Mouse (Mus musculus) heart, postnatal 25 days (tissue): ENCODE data around the gene Akap4. TPM values are rescaled to one million over a fixed set of nuclear protein-coding genes. Genes with fewer than 3 reads are reported as not detected.

Experiments
- DNase-seq: peaks from one replicate; pipeline ENCODE4 v3.0.0; 2022; ENCODE audit warnings: low spot score
- intact Hi-C: fragments of 180-260 bp; cut with DNase I; formaldehyde crosslinking; loops from one replicate; pipeline ENCODE4 v1.15.1; 2025
- total RNA-seq, 2 experiments: library from RNA; stranded (reverse); gene quantifications; 2 replicates each; pipeline ENCODE4 v1.2.3; 2021

Akap4 gene
- total RNA-seq = not detected

DNA sequence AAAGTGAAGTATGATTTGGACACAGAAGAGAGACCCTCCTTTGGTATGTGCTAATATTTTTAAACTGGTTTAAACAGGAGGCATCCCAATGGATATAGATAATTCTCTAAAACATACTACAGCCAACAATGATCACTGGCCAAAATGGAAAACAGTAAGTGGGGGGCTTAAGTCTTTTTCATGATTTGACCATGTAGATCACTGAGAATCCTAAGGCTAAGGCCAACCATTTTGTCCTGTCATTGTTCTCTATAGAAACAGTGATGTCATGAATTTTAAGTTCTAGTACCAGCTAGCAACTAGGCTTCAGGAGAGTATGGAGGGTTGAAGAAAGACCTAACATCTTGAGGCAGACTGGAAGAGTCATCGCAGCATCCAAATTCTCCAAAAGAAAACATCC, at the start of gene Akap4:
Gene Akap4, plus strand, starts transcription at position 301 of the 400 bp plus-strand sequence.
- intact Hi-C loops = no loop called here
- no peak for DNase-seq

DNA sequence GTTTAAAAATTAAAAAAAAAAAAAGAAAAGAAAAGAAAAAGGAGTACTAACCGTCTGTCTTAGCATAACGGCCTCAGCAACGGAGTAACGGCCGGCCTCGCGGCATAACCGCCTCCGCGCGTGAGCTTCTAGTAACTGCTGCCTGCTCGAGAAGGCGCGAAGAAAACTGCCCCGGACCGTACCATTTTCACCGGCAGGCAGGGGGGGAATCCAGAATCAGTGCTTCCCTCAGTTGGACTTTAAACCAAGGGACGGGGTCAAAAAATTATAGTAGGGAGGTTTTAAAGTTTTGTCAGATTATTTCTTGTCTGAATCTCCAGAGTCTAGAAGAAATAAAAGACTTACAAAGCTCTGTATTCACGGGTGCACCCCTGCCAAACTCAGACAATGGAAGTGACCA, 25.8 kb upstream of the Akap4 start, which contains the start of gene Ccnb3:
Gene Ccnb3, minus strand, starts transcription at position 101 of the 400 bp plus-strand sequence.
- intact Hi-C loops = no loop called here
- DNase-seq = no peak

DNA sequence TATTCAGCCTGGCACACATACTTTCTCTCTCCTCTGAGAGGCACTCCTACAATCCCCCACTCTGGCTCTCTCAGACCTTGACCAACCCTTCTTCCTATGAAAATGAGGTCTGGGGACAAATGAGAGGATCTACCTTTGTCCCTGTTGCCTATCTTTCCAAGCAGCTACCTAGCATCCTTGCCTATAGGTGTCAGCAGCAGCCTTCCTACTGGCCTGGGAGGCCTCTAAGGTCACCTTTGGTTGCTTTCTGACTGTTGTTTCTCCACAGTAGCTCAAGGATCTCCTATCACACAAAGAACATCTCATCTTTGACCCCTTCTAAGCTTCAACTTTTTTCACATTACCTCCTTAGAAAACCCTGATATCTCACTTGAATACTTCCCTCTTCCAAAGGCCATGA, 10.3 kb upstream of the Akap4 start:
- intact Hi-C loops = no loop called here
- DNase-seq = no peak

DNA sequence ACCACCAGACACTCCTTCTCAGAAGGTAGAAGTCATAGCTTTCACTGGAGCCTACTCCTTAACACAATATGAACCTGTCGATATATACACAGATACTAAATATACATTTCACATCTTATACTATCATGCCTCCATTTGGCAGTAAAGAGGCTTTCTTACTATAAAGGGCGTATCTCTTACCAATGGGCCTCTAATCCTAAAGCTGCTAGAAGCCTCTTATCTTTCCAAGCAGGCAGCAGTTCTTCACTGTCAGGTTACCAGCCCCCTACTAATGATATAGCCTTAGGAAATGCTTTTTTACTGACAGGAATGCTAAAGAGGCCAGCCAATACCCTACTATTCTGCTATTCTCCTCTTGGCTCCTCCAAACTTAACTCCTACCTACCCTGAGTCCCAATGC, 9.7 kb upstream of the Akap4 start:
- DNase-seq = no peak
- intact Hi-C loops = no loop called here

DNA sequence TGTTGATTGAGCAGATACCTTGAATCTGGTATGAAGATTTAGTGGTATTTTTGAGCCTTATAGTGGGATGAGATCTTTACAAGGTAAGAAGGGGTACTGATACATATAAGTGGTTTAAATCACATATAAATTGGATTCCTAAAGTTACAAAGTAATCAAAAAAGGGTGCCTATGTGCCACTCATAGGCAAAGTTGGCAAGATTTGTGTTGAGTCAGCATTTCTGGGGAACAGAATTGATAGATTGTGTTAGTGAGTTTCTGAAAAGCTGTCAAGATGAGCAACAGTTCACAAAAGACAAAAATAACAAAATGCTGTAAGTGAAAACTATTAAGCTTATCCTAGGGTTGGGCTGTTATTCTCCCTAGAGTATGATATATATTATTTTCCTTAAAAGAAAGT, 3.2 kb upstream of the Akap4 start:
- intact Hi-C loops = no loop called here
- no peak for DNase-seq

DNA sequence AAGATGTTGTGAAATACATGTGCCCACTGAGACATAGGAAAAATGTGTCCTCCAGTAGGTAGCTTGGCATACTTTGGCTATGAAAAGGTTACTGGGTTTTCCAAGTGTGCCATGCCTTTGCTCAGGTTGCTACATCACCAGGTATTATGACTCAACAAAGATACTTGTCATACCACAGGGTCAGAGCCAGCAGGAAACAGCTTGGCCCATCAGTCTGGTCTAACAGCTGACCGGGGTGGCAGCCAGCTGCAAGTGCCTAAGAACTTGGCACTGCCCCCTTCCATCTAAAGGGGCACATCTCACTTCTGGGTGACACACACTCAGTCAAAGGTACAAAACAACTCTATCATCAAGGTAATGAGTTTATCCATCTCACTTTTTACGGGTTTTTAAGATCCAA, 683 bp downstream of the Akap4 start:
- DNase-seq = no peak
- intact Hi-C loops = no loop called here

DNA sequence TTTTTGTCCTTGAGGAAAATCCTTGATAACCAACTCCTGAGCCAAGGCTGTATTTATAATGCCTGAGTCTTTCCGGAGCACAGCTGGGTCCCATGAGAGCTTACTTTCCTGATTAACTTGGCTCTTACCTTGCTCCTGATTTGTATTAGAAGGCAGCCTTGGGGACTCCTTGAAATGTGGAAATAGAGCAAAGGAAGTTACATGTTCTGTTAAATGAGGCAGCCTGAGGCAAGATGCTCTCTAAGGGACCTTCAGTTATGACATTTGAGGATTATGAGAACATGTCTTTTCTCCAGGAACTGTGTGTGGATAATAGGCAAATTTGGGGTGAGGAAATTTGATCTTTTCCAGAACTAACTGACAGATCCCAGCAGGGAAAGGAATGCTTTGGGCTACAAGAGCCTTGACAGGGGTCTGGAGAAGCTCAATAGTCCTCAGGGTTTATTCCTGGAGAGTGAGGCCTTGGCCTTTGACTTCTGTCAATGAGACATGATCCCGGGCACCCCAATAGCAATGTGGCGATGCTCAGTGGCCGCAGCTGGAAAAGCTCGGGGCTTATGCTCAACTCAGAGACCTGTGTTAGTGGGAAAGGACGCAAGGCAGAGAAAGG, 12.6 kb downstream of the Akap4 start:
- DNase-seq = no peak
- intact Hi-C loops = no loop called here

DNA sequence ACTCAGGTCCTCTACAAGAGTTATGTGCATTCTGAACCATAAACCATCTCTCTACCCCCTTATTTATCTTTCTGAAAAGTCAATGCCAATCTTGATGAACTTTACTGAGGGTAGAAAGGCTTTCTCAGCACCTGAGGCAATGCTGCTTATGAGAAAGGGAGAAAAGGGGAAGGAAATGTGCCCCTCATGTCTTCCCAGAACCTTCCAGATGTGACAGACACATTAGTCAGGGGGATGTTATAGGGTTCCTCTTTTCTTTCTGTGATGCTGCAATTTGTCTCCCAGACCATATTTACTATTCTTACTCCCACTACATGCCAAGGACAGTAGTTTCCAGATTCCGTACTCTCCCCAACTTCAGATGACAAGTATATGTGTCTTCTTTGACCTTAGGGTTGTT, 18.6 kb downstream of the Akap4 start:
- no peak for DNase-seq

DNA sequence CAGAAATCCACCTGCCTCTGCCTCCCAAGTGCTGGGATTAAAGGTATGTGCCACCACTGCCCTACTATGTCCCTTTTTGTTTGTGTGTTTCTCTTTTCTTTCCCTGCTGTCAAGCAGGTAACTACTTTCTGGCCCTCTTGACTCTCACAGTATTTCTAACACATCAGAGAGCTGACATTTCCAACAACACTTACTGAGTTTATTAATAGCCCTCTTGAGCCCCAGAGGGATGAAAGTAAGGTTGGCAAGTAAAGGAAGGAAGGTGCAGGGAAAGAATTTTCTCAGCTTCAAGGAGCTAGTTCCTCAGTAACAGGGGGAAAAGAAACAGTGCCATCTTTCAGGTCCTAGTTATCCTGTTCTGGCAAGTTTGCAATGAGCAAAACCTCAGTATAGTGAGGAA, 23.0 kb downstream of the Akap4 start:
- intact Hi-C loops = no loop called here
- DNase-seq = no peak

More for the DNA sequence above, 18.6 kb downstream of the Akap4 start:
- intact Hi-C loops = no loop called here

DNA sequence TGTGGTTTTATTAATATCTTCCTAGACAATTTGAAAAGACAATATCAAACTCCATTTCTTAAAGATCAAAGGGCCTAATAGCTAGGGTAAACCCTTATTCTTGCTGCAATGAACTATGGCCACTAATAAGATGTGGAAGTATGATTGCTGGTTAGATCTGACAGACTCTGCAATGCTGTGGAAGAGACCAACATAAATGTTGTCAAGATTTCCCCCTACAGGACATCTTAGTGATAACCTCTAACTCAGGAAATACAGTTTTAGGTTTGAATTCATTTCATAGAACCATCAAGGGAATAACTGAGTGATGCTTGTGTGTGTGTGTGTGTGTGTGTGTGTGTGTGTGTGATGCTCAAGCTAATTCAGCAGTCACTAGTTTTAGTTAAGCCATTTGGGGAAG, 35.0 kb downstream of the Akap4 start:
- no peak for DNase-seq
- intact Hi-C loops = no loop called here

DNA sequence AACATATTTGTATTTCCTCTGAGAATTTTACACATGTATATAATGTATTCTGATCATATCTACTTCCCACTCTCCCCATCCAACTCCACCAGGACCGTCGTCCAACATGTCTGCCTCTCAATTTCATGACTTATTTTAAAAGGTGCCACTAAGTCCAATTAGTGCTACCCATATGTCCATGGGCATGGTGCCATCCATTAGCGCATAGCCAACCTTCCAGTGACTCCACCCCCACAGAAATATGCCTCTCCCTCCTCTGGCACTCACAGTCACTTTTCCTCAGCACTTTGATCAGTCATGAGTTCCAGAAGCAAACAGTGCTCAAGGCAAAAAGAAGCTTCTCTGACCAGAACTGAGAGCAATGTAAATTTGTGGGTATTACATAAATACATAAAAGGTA, 47.6 kb downstream of the Akap4 start:
- no peak for DNase-seq
- intact Hi-C loops = no loop called here

DNA sequence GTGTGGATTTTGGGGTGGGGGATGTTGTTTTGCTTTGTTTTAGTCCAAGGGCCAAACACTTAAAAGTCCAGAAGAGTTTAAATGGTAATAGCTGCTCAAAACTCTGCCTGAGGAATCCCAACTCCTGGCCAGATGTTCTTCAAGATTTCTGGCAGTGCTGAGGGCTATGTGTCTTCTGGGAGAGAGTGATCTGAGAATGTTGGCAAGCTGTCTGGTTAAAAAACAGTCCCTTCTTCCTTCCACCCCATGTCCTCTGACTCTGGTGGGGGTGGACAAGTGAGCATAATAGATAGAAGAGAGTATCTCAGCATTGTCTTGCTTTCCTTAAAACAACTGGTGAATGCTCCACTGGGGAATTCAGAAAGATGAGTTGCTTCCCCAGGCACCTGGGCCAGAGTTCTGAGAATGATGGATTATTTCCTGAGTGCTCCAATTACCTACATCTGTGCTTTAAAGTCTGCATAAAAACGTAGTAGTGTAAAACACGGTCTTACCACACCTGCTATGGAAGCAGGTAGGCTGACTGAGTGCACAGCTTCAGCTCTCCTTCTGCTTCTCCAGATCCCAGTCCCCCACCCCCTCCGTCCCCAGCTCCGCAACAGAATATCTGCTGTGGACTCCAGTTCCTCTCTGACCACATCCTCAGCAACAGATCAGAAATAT, 54.4 kb downstream of the Akap4 start:
- intact Hi-C loops = no loop called here

More for the DNA sequence above, 54.4 kb downstream of the Akap4 start:
- no peak for DNase-seq

Other genes with a start within 250 kb of the Akap4 start
- gene Ccnb3, start 25.9 kb upstream of the Akap4 start, total RNA-seq = under 1 TPM in 1 of 2 experiments, not detected in 1; 0.05 TPM